Mouse (Mus musculus): ENCODE measurements at regions not wholly inside any gene's neighbourhood (a gene's known extent, or its start where the extent isn't known, plus 50 kb on each side); places are given as distances from the start of the nearest gene placed in this dataset.

GRCm38 (mm10) chr11:22613500-22613899 lies 101.6 kb downstream of the Tmem17 start:
- no peak for ATAC-seq (ENCODE audit: insufficient number of reproducible peaks, low FRiP score, low TSS enrichment)

DNA sequence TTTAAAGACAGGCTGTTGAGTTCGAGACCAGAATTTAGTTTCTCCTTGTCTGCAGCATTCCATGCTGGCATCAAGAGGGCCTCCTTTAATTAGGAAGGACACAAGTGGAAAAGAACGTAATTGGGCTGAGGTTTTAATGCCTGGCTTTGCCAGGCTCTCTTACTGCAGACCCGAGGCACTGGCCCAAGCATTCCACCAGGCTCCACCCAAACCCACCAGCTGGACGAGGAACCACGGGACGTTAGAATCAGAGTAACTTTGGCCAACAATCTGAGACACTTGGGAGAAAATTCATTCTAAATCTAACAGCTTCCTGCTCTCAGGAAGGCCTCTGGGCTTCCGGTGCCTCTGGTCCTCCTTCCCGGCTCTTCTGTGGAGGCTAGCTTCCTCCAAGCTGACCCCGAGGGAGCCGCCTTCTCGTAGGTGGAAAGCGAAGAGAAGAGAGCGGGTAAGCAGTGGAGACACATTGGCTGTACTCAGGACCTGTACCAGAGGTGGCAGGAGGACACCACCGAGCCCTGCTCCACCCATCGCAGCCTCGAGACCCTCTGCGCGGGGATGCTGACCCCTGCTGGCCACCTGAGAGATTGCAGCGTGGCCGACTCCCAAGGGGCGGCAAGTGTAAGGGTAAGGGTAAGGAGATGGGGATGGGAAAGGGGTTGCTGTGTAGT lies 105.5 kb downstream of the Tmem17 start:
- peak; percentile 87 for ATAC-seq (ENCODE audit: insufficient number of reproducible peaks, low FRiP score, low TSS enrichment)

DNA sequence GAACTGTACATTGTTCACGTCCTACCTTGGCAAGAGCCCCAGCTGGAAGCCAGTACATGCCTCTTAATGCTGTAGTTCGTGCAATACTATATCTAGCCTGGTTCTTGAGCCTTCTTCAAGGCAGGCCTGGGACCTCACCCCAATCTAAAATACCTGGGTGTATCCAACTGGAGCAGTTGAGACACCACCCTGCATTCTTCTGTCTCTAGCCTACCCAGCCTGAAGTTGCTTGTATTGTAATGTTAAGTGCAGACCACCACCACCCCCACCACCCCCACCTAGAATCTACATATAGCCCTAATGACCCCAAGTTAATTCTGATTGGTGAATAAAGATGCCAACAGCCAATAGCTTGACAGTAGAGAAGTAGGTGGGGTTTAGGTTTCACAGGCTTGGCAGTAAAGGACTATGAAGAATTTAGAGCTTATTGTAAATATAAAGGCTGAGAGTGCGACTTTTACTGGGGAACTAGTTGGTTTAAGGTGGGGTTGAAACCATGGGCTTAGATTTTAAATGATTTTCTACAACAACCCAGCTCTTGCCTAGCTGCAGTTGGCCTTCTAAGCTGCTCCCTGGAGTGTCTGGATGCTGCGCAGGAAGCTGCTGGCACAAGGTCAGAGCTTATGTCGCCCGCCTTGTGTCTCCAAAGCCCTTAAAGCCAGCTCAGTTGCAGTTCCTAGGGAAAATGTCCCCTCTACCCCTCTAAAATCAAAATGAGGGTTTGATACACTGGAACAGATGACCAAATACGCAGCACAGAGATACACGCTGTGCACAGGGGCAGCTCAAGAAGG lies 109.2 kb downstream of the Tmem17 start:
- ATAC-seq (ENCODE audit: insufficient number of reproducible peaks, low FRiP score, low TSS enrichment) = no peak

DNA sequence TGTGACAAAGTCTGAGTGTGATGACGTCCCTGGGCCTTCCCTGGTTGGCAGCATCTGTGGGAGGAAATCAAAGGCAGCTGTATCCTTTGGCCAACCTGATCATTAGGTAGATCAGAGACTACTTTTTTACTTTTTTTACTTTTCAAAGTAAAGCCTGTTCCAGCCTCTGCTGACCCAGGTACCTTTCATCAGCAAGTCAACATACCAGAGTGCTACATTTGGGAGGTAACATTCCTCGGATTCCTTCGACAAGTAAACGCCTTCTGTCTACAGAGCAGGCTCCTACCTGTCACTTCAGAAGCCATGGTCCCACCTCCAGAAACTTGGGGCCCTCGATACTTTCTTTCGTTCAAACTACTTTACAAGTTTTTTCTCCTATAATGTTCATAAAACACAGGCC lies 110.0 kb downstream of the Tmem17 start:
- ATAC-seq (ENCODE audit: insufficient number of reproducible peaks, low FRiP score, low TSS enrichment) = no peak

- no peak for ATAC-seq (ENCODE audit: insufficient number of reproducible peaks, low FRiP score, low TSS enrichment)
Measured at GRCm38 (mm10) chr11:22622496-22622997, 110.7 kb downstream of the Tmem17 start.

GRCm38 (mm10) chr11:22626407-22626806 lies 114.5 kb downstream of the Tmem17 start:
- ATAC-seq (ENCODE audit: insufficient number of reproducible peaks, low FRiP score, low TSS enrichment) = no peak

GRCm38 (mm10) chr11:22628497-22628896 lies 116.6 kb downstream of the Tmem17 start:
- ATAC-seq (ENCODE audit: insufficient number of reproducible peaks, low FRiP score, low TSS enrichment) = no peak

- ATAC-seq (ENCODE audit: insufficient number of reproducible peaks, low FRiP score, low TSS enrichment) = no peak
Measured at GRCm38 (mm10) chr11:22628979-22629378, 117.1 kb downstream of the Tmem17 start.

DNA sequence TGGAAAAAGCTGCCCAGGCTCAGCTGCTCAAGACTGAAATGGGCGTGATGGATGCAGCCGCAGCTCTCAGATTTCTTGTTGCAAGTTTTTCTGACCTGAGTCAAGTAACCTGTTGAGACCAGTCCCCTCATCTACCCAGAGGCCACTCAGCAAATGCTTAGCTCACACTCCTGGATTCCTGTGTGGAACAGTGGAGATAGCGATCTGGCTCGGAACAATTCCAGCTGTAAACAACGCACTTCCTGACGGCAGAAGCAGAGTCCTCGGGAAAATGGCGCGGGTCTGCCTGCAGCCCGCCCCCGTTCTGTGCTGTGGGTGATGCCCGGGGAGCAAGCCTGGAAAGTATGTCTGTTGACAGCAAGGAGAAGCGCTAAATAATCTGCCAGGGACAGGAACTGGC lies 117.7 kb downstream of the Tmem17 start:
- no peak for ATAC-seq (ENCODE audit: insufficient number of reproducible peaks, low FRiP score, low TSS enrichment)

- ATAC-seq (ENCODE audit: insufficient number of reproducible peaks, low FRiP score, low TSS enrichment) = no peak
Measured at GRCm38 (mm10) chr11:22629991-22630390, 118.1 kb downstream of the Tmem17 start.

- ATAC-seq (ENCODE audit: insufficient number of reproducible peaks, low FRiP score, low TSS enrichment) = no peak
Measured at GRCm38 (mm10) chr11:22630982-22631381, 119.1 kb downstream of the Tmem17 start.

GRCm38 (mm10) chr11:22631606-22632313 lies 119.9 kb downstream of the Tmem17 start:
- ATAC-seq (ENCODE audit: insufficient number of reproducible peaks, low FRiP score, low TSS enrichment) = peak; percentile 66

GRCm38 (mm10) chr11:22632314-22632700 lies 120.4 kb downstream of the Tmem17 start:
- no peak for ATAC-seq (ENCODE audit: insufficient number of reproducible peaks, low FRiP score, low TSS enrichment)

DNA sequence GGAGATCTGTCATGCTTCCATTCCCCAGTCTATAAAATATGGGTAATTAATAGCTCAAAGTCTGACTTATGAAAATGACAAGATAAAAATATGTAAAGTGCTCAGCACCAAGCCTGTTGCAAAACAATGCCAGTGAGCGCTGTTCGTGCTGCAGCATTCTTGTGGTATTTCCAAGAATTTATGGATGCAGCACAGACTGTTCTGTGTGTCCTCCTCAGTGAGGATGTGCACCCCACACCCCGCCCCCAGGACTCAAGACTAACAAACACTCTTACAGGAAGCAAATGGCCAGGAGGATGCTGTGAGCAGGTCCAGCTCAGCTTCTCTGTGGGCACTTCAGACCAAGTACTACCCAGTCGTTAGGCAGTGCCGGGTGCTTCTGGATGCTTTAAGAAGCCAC lies 121.1 kb downstream of the Tmem17 start:
- ATAC-seq (ENCODE audit: insufficient number of reproducible peaks, low FRiP score, low TSS enrichment) = no peak

- no peak for ATAC-seq (ENCODE audit: insufficient number of reproducible peaks, low FRiP score, low TSS enrichment)
Measured at GRCm38 (mm10) chr11:22633961-22634360, 122.1 kb downstream of the Tmem17 start.

GRCm38 (mm10) chr11:22635021-22635420 lies 123.1 kb downstream of the Tmem17 start:
- ATAC-seq (ENCODE audit: insufficient number of reproducible peaks, low FRiP score, low TSS enrichment) = no peak

- ATAC-seq (ENCODE audit: insufficient number of reproducible peaks, low FRiP score, low TSS enrichment) = no peak
Measured at GRCm38 (mm10) chr11:22636321-22636720, 124.4 kb downstream of the Tmem17 start.

DNA sequence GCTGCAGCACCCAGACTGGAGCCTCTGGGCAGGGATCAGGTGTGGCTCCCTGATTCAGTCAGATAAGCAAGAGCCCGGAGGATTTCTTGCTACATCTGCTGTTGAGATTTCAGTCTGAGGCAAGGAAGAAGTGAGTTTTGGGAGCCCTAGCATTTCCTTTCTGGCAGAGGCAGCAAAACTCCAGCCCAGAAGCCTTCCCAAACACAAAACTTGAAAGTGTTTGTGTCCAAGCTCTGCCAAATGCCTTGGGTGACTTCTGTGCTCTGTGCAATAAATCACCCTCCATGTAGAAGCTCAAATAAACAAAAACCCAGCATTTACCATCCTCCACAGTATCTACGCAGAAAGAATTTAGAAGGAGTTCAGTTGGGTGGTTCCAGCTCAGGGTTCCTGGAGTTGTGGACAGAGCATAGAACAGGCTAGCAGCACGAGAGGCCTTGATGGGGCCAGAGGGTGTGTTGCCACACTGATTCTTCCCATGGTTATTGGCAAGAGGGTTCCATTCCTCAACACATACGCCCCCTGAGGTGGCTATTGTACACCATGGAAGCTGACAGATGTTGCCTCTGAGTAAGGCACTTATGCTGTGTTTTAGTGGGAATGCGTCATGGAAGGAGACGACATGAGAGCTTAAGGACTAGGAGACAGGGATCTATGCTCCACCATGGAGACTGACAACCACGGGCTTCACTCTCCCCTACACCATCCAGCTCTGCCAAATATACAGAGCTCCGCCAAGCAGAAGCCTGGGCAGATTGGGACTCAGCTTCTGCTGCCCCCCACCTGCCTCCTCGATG lies 125.1 kb downstream of the Tmem17 start:
- ATAC-seq (ENCODE audit: insufficient number of reproducible peaks, low FRiP score, low TSS enrichment) = no peak

DNA sequence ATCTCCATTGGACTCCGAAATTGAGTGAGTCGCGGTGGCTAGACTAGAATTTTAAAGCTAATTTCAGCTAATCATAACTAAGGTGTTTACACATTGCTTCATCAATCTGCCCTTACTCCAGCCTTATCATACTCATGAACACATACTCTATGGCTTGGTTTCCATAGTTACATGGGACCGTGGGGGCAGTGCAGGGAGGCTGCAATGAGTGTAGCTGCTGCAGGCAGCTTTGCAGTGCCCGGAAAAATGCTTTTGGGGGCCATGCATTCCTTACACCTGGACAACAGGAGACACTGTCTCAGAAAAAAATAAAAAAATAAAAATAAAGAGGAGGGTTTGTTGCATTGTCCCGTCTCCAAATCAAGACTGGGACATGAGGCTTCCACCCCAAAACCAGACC lies 126.3 kb downstream of the Tmem17 start:
- no peak for ATAC-seq (ENCODE audit: insufficient number of reproducible peaks, low FRiP score, low TSS enrichment)

DNA sequence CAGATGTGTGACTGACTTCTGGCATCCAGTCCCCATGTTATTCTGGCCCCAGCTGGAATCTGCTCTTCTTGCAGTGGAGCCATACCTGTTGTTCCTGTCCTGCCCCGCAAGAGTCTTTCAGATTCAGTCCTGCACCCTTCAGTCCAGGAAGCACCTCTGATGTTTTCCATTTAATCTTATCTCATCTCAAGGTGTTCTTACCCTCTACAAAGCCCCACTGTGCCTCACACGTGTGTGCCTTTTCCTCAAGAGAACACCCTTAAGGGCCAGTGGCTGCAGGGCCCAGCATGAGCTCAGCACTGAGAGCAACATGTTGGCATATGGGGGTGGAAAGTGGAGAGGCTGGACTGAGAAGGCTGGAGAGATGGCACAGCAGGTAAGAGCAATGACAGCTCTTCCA lies 126.8 kb downstream of the Tmem17 start:
- no peak for ATAC-seq (ENCODE audit: insufficient number of reproducible peaks, low FRiP score, low TSS enrichment)

Measured in cerebellum, adult (tissue).